Mouse (Mus musculus): ENCODE results near the gene Tas2r119. TPM values are rescaled to one million over a fixed set of nuclear protein-coding genes. Genes with fewer than 3 reads are reported as not detected.

Tas2r119 gene
- not detected in 2 replicates for polyA plus RNA-seq (2014; fragmentation: Nextera tagmentation; extraction: Ambion mirVana)

DNA sequence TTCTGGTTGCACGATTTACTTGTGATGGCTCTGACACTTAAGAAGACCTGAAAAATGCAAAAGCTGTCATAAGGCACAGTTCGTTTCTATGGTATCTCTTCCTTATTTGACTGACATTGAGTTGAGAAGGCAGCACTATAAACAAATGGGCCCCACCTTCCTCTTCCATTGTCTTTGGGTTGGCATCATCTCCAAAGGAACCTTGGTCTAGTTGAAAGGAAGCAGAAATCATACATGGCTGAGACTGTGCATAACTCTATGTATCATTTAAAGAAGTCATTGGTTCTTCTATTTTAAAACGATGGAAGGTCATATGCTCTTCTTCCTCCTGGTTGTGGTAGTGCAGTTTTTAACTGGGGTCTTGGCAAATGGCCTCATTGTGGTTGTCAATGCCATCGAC lies at the start of gene Tas2r119:
Gene Tas2r119, plus strand, starts transcription at position 301 of the 400 bp plus-strand sequence.
- DNase-seq (ENCODE audit: low spot score) (no peak), ATAC-seq (ENCODE audit: insufficient read depth, low FRiP score, low TSS enrichment) (no peak)
- H3K4me3 ChIP-seq (ENCODE audit: low read depth, low read length) = no peak within 1 kb of the TSS
- no peak within 1 kb of the TSS for H3K27ac ChIP-seq (ENCODE audit: low read depth, low read length)
- H3K4me2 ChIP-seq (ENCODE audit: low read depth) = no peak within 1 kb of the TSS
- no peaks in the 10 kb centered on the region for H3K9me3 ChIP-seq (ENCODE audit: control insufficient read depth, low read length)
- 0 out of 2 replicates have a peak, but pooled peaks cover 7% of the 10 kb centered on the region for H3K4me1 ChIP-seq (ENCODE audit: control insufficient read depth, insufficient read depth, low read length)
- H3K36me3 ChIP-seq (ENCODE audit: control insufficient read depth, insufficient read depth, low read length) = no peaks in the 10 kb centered on the region
- no peaks in the 10 kb centered on the region for H3K27me3 ChIP-seq (ENCODE audit: control insufficient read depth, insufficient read depth, low read length)
- WGBS = 85% methylated on average over 4 of the region's 4 CpGs
- no peak within 1 kb of the TSS for H3K9ac ChIP-seq (ENCODE audit: low read length)

DNA sequence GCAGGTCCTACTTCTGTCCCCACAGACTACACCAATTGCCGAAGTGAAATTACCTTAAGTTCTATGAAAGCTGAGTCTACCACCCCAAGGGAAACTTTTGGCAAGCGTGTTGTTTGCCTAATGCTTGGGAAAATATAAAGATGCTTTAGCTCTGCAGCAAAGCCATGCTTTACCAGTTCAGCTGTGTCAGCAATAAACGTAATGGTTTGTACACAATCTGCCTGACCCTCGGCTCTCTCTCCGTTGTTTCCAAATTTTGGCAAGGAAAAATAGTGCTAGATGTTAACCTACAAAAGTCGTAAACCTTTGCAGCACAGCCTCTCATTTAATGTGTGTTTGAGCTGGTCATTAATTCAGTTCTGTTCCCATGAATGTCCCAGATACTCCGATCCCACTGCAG lies 44.8 kb upstream of the Tas2r119 start:
- no peaks in the 10 kb centered on the region for H3K4me1 ChIP-seq (ENCODE audit: control insufficient read depth, insufficient read depth, low read length)
- H3K4me2 ChIP-seq (ENCODE audit: low read depth) = no peak overlapping the region
- ATAC-seq (ENCODE audit: insufficient read depth, low FRiP score, low TSS enrichment) (no peak), DNase-seq (ENCODE audit: low spot score) (no peak)
- no peaks in the 10 kb centered on the region for H3K36me3 ChIP-seq (ENCODE audit: control insufficient read depth, insufficient read depth, low read length)
- H3K9ac ChIP-seq (ENCODE audit: low read length) = no peak overlapping the region
- WGBS = 91% methylated on average over 7 of the region's 7 CpGs
- no peak overlapping the region for H3K27ac ChIP-seq (ENCODE audit: low read depth, low read length)
- H3K27me3 ChIP-seq (ENCODE audit: control insufficient read depth, insufficient read depth, low read length) = no peaks in the 10 kb centered on the region
- H3K9me3 ChIP-seq (ENCODE audit: control insufficient read depth, low read length) = no peaks in the 10 kb centered on the region
- no peak overlapping the region for H3K4me3 ChIP-seq (ENCODE audit: low read depth, low read length)

DNA sequence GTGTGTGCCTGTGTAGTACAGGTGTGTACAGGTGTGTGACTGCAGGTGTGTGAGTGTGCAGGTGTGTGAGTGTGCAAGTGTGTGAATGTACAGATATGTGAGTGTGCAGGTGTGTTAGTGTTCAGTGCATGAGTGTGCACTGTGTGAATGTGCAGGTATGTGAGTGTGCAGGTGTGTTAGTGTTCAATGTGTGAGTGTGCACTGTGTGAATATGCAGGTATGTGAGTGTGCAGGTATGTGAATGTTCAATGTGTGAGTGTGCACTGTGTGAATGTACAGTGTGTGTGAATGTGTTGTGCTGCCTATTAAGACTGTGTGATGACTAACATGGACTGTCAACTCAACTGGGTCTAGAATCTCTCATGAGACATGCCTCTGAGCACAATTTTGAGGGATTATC lies 35.4 kb upstream of the Tas2r119 start:
- H3K4me3 ChIP-seq (ENCODE audit: low read depth, low read length) = no peak overlapping the region
- H3K9me3 ChIP-seq (ENCODE audit: control insufficient read depth, low read length) = no peaks in the 10 kb centered on the region
- no peaks in the 10 kb centered on the region for H3K4me1 ChIP-seq (ENCODE audit: control insufficient read depth, insufficient read depth, low read length)
- no peak overlapping the region for H3K9ac ChIP-seq (ENCODE audit: low read length)
- no peak for ATAC-seq (ENCODE audit: insufficient read depth, low FRiP score, low TSS enrichment)
- H3K27ac ChIP-seq (ENCODE audit: low read depth, low read length) = no peak overlapping the region
- H3K27me3 ChIP-seq (ENCODE audit: control insufficient read depth, insufficient read depth, low read length) = no peaks in the 10 kb centered on the region
- H3K36me3 ChIP-seq (ENCODE audit: control insufficient read depth, insufficient read depth, low read length) = no peaks in the 10 kb centered on the region
- H3K4me2 ChIP-seq (ENCODE audit: low read depth) = no peak overlapping the region
- no peak for DNase-seq (ENCODE audit: low spot score)

DNA sequence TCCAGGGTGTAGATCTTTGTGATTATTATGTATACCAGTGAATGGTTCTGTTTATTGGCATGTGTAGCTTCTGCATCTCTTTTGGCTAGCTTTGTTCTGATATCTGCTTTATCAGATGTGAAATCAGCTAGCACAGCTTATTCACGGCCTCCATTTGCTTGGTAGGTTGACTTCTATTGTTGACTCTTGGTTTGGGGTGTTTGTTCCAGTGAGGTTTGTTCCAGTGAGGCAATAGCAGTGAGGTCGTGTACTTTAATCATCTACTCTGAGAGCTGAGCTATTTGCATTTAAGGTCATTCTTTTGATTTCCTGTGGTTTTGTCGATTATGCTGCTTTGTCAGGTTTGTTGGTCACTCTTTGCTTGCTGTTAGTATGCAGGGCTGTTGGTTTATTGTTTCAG lies 32.8 kb upstream of the Tas2r119 start:
- Histone ChIP-seq H3K9ac (ENCODE audit: low read length) (no peak overlapping the region), H3K27ac (ENCODE audit: low read depth, low read length) (no peak overlapping the region), H3K4me2 (ENCODE audit: low read depth) (no peak overlapping the region), H3K27me3 (ENCODE audit: control insufficient read depth, insufficient read depth, low read length) (no peaks in the 10 kb centered on the region), H3K4me1 (ENCODE audit: control insufficient read depth, insufficient read depth, low read length) (no peaks in the 10 kb centered on the region), H3K36me3 (ENCODE audit: control insufficient read depth, insufficient read depth, low read length) (no peaks in the 10 kb centered on the region), H3K4me3 (ENCODE audit: low read depth, low read length) (no peak overlapping the region), H3K9me3 (ENCODE audit: control insufficient read depth, low read length) (no peaks in the 10 kb centered on the region)
- ATAC-seq (ENCODE audit: insufficient read depth, low FRiP score, low TSS enrichment) (no peak), DNase-seq (ENCODE audit: low spot score) (no peak)
- WGBS = 67% methylated on average over 3 of the region's 3 CpGs

DNA sequence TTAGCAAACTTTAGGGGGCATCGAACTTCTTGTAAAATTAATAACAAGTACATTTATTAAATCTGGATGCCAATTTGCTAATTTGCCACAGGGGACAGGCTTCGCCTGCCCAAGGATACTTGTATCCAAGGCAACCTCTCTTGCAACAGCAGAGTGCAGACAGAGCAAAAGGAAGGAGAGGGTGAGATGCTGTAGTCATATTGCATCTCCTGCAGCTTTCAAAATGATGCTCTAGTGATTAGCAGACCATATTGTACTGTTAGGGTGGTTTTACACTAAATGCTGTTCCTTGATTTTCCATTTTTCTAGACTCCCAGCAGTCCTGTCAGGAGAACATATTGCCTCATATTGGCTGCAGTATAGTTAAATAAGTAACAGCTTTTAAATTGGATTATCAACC lies 23.7 kb upstream of the Tas2r119 start:
- 94% methylated on average over 2 of the region's 2 CpGs for WGBS
- no peaks in the 10 kb centered on the region for H3K9me3 ChIP-seq (ENCODE audit: control insufficient read depth, low read length)
- no peak for ATAC-seq (ENCODE audit: insufficient read depth, low FRiP score, low TSS enrichment)
- no peaks in the 10 kb centered on the region for H3K4me1 ChIP-seq (ENCODE audit: control insufficient read depth, insufficient read depth, low read length)
- H3K36me3 ChIP-seq (ENCODE audit: control insufficient read depth, insufficient read depth, low read length) = no peaks in the 10 kb centered on the region
- no peak overlapping the region for H3K9ac ChIP-seq (ENCODE audit: low read length)
- no peak for DNase-seq (ENCODE audit: low spot score)
- no peak overlapping the region for H3K4me2 ChIP-seq (ENCODE audit: low read depth)
- no peaks in the 10 kb centered on the region for H3K27me3 ChIP-seq (ENCODE audit: control insufficient read depth, insufficient read depth, low read length)
- no peak overlapping the region for H3K4me3 ChIP-seq (ENCODE audit: low read depth, low read length)
- no peak overlapping the region for H3K27ac ChIP-seq (ENCODE audit: low read depth, low read length)

DNA sequence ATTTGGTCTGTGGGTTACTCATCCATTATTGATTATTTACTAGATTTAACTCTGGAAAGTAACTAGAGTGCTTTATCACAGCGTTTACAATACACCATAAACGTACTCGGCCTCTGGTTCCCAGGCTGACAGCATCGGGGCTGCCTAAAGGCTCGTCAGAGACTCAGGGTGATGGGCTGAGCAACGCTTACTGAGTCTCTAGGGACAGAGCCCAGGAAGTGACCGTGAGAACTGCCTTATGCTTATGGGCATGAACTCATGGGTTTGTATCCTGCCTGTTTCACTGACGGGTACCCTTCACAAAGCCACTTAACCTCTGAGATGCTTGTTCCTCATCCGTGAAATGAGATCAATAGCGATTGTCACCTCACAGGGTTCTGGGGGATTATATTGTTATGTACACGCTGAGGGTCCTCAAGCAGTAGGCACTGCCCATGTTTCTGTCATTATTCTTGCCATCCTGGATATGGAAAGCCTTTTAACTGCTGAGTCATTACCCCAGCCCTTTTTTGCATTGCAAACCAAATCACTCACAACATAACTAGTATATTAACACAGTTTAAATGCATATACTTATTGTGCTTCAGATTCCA lies 23.1 kb upstream of the Tas2r119 start:
- 58% methylated on average over 11 of the region's 11 CpGs for WGBS
- Histone ChIP-seq H3K9ac (ENCODE audit: low read length) (no peak overlapping the region), H3K27ac (ENCODE audit: low read depth, low read length) (no peak overlapping the region), H3K9me3 (ENCODE audit: control insufficient read depth, low read length) (no peaks in the 10 kb centered on the region), H3K4me3 (ENCODE audit: low read depth, low read length) (no peak overlapping the region), H3K4me2 (ENCODE audit: low read depth) (no peak overlapping the region), H3K4me1 (ENCODE audit: control insufficient read depth, insufficient read depth, low read length) (no peaks in the 10 kb centered on the region), H3K27me3 (ENCODE audit: control insufficient read depth, insufficient read depth, low read length) (no peaks in the 10 kb centered on the region), H3K36me3 (ENCODE audit: control insufficient read depth, insufficient read depth, low read length) (no peaks in the 10 kb centered on the region)
- ATAC-seq (ENCODE audit: insufficient read depth, low FRiP score, low TSS enrichment) (no peak), DNase-seq (ENCODE audit: low spot score) (peak; percentile 12)

DNA sequence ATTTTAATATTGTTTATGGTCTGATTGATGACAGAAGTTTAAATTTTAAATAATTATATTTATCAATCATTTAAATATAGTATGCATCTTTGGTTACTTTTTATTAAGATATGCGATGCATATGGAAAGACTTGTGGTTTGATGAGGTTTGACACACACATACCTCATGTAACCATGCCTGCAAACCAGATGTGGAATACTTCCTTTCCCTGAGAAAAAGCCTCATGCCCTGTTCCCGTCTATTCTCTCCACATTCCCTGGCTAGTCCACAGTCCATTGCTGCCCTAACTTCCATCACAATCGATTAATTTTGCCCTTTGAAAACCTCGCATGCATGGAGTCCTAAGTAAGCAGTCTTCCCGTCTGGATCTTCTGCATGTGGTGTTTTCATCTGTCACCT lies 21.0 kb upstream of the Tas2r119 start:
- 66% methylated on average over 5 of the region's 5 CpGs for WGBS
- Histone ChIP-seq H3K9me3 (ENCODE audit: control insufficient read depth, low read length) (no peaks in the 10 kb centered on the region), H3K4me2 (ENCODE audit: low read depth) (no peak overlapping the region), H3K27ac (ENCODE audit: low read depth, low read length) (no peak overlapping the region), H3K9ac (ENCODE audit: low read length) (no peak overlapping the region), H3K36me3 (ENCODE audit: control insufficient read depth, insufficient read depth, low read length) (no peaks in the 10 kb centered on the region), H3K4me3 (ENCODE audit: low read depth, low read length) (no peak overlapping the region), H3K27me3 (ENCODE audit: control insufficient read depth, insufficient read depth, low read length) (no peaks in the 10 kb centered on the region), H3K4me1 (ENCODE audit: control insufficient read depth, insufficient read depth, low read length) (no peaks in the 10 kb centered on the region)
- DNase-seq (ENCODE audit: low spot score) = no peak
- ATAC-seq (ENCODE audit: insufficient read depth, low FRiP score, low TSS enrichment) = no peak

DNA sequence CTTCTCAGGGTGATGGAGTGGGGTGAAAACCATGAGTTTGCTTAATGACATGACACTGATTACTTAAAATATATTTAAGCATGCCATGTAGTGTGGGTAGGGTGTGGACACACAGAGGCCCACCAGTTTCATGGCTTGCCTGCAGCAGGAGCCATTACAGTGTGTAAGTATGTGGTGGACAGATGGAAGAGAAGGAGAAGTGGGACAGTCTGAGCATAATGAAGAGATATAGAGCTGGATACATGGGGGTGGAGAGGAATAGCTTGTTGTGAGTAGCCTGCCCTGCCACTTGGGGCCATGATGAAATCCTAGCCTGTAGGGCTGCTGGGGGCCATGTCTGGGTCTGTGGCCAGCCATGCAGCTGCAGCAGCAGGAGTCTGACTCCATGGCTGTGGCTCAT lies 16.8 kb upstream of the Tas2r119 start:
- Histone ChIP-seq H3K9me3 (ENCODE audit: control insufficient read depth, low read length) (no peaks in the 10 kb centered on the region), H3K4me2 (ENCODE audit: low read depth) (no peak overlapping the region), H3K27ac (ENCODE audit: low read depth, low read length) (no peak overlapping the region), H3K27me3 (ENCODE audit: control insufficient read depth, insufficient read depth, low read length) (no peaks in the 10 kb centered on the region), H3K4me3 (ENCODE audit: low read depth, low read length) (no peak overlapping the region), H3K9ac (ENCODE audit: low read length) (no peak overlapping the region), H3K4me1 (ENCODE audit: control insufficient read depth, insufficient read depth, low read length) (no peaks in the 10 kb centered on the region), H3K36me3 (ENCODE audit: control insufficient read depth, insufficient read depth, low read length) (no peaks in the 10 kb centered on the region)
- DNase-seq (ENCODE audit: low spot score) = no peak
- ATAC-seq (ENCODE audit: insufficient read depth, low FRiP score, low TSS enrichment) = no peak

DNA sequence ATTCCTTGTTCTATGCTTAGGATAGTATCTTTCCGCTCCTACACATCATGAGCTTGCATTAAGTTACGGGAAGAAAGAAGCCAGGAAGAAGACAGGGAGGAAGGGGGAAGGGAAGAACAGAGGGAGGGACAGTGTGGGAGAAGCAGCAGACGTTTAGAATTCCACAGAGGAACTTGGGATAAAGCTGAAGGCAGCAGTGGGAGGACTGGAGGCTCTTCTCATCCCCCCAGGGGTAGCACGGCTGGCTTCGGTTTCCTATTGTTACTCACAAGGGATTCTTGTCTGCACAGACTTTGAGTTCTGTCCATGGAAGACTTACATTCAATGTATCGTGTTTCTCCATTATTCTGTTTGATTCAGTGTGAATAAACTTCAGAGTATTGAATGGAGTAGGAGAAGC lies 5.3 kb upstream of the Tas2r119 start:
- 53% methylated on average over 6 of the region's 6 CpGs for WGBS
- Histone ChIP-seq H3K4me1 (ENCODE audit: control insufficient read depth, insufficient read depth, low read length) (0 out of 2 replicates have a peak, but pooled peaks cover 7% of the 10 kb centered on the region), H3K27ac (ENCODE audit: low read depth, low read length) (no peak overlapping the region), H3K4me2 (ENCODE audit: low read depth) (no peak overlapping the region), H3K4me3 (ENCODE audit: low read depth, low read length) (no peak overlapping the region), H3K27me3 (ENCODE audit: control insufficient read depth, insufficient read depth, low read length) (no peaks in the 10 kb centered on the region), H3K36me3 (ENCODE audit: control insufficient read depth, insufficient read depth, low read length) (no peaks in the 10 kb centered on the region), H3K9me3 (ENCODE audit: control insufficient read depth, low read length) (no peaks in the 10 kb centered on the region), H3K9ac (ENCODE audit: low read length) (no peak overlapping the region)
- ATAC-seq (ENCODE audit: insufficient read depth, low FRiP score, low TSS enrichment) = no peak
- no peak for DNase-seq (ENCODE audit: low spot score)
